Mouse (Mus musculus): ENCODE measurements around the gene Rhpn2.
A peak's percentile ranks its signal among the peaks of the same experiment; 100 is the strongest.
"Not testable (repeated sequence)": the region's sequence is repeated elsewhere in the genome, so short reads cannot be mapped to it uniquely, and the experiment has no call there.

Rhpn2 gene

GRCm38 (mm10) chr7:35333692-35334526 lies at the start of gene Rhpn2:
Rhpn2 (plus strand) TSS chr7:35334170.
- ATAC-seq (ENCODE audit: insufficient number of reproducible peaks, low FRiP score, low TSS enrichment): peak; percentile 94

- ATAC-seq (ENCODE audit: insufficient number of reproducible peaks, low FRiP score, low TSS enrichment): no peak
Measured at GRCm38 (mm10) chr7:35293464-35293863, 40.5 kb upstream of the Rhpn2 start.

- no peak for ATAC-seq (ENCODE audit: insufficient number of reproducible peaks, low FRiP score, low TSS enrichment)
Measured at GRCm38 (mm10) chr7:35295631-35296030, 38.3 kb upstream of the Rhpn2 start.

- no peak for ATAC-seq (ENCODE audit: insufficient number of reproducible peaks, low FRiP score, low TSS enrichment)
Measured at GRCm38 (mm10) chr7:35297886-35298285, 36.1 kb upstream of the Rhpn2 start.

- no peak for ATAC-seq (ENCODE audit: insufficient number of reproducible peaks, low FRiP score, low TSS enrichment)
Measured at GRCm38 (mm10) chr7:35299656-35300055, 34.3 kb upstream of the Rhpn2 start.

- no peak for ATAC-seq (ENCODE audit: insufficient number of reproducible peaks, low FRiP score, low TSS enrichment)
Measured at GRCm38 (mm10) chr7:35300792-35301191, 33.2 kb upstream of the Rhpn2 start.

- ATAC-seq (ENCODE audit: insufficient number of reproducible peaks, low FRiP score, low TSS enrichment): no peak
Measured at GRCm38 (mm10) chr7:35311214-35311613, 22.8 kb upstream of the Rhpn2 start.

GRCm38 (mm10) chr7:35314156-35314555 lies 19.8 kb upstream of the Rhpn2 start:
- no peak for ATAC-seq (ENCODE audit: insufficient number of reproducible peaks, low FRiP score, low TSS enrichment)

GRCm38 (mm10) chr7:35317729-35318609 lies 16.0 kb upstream of the Rhpn2 start, which contains the start of gene Gpatch1:
Gpatch1 (minus strand) TSS chr7:35318440.
- peak; percentile 74 for ATAC-seq (ENCODE audit: insufficient number of reproducible peaks, low FRiP score, low TSS enrichment)

- ATAC-seq (ENCODE audit: insufficient number of reproducible peaks, low FRiP score, low TSS enrichment): not testable (repeated sequence)
Measured at GRCm38 (mm10) chr7:35319221-35319620, 14.7 kb upstream of the Rhpn2 start.

- ATAC-seq (ENCODE audit: insufficient number of reproducible peaks, low FRiP score, low TSS enrichment): no peak
Measured at GRCm38 (mm10) chr7:35319755-35320154, 14.2 kb upstream of the Rhpn2 start.

- no peak for ATAC-seq (ENCODE audit: insufficient number of reproducible peaks, low FRiP score, low TSS enrichment)
Measured at GRCm38 (mm10) chr7:35322161-35322560, 11.8 kb upstream of the Rhpn2 start.

GRCm38 (mm10) chr7:35322732-35323420 lies 11.1 kb upstream of the Rhpn2 start:
- no peak for ATAC-seq (ENCODE audit: insufficient number of reproducible peaks, low FRiP score, low TSS enrichment)

- no peak for ATAC-seq (ENCODE audit: insufficient number of reproducible peaks, low FRiP score, low TSS enrichment)
Measured at GRCm38 (mm10) chr7:35331590-35331989, 2.4 kb upstream of the Rhpn2 start.

GRCm38 (mm10) chr7:35333231-35333651 lies 729 bp upstream of the Rhpn2 start:
- ATAC-seq (ENCODE audit: insufficient number of reproducible peaks, low FRiP score, low TSS enrichment): peak; percentile 28

GRCm38 (mm10) chr7:35334527-35335452 lies 820 bp downstream of the Rhpn2 start:
- peak; percentile 13; the same call in 1 of the 2 replicates for ATAC-seq (ENCODE audit: insufficient number of reproducible peaks, low FRiP score, low TSS enrichment)

- ATAC-seq (ENCODE audit: insufficient number of reproducible peaks, low FRiP score, low TSS enrichment): no peak
Measured at GRCm38 (mm10) chr7:35340196-35340595, 6.2 kb downstream of the Rhpn2 start.

GRCm38 (mm10) chr7:35341282-35341681 lies 7.3 kb downstream of the Rhpn2 start:
- no peak for ATAC-seq (ENCODE audit: insufficient number of reproducible peaks, low FRiP score, low TSS enrichment)

- ATAC-seq (ENCODE audit: insufficient number of reproducible peaks, low FRiP score, low TSS enrichment): no peak
Measured at GRCm38 (mm10) chr7:35342498-35342897, 8.5 kb downstream of the Rhpn2 start.

Measured in cerebellum, adult (tissue).